Mouse (Mus musculus) thymus, adult 2 months (tissue): Measurements from ENCODE around the gene March5. TPM values are rescaled to one million over a fixed set of nuclear protein-coding genes. Genes with fewer than 3 reads are reported as not detected.

Experiments
- DNase-seq: peaks from one replicate; pipeline ENCODE4 v3.0.0; 2021
- H3K27ac ChIP-seq: fragments of 200-500 bp; 2 replicates; pipeline ENCODE4 v1.5.1; 2012; ENCODE audit warnings: low read length, control low read depth; ENCODE audit not compliant: control insufficient read depth, insufficient read depth
- H3K27me3 ChIP-seq: fragments of 200-500 bp; 2 replicates; pipeline ENCODE4 v1.6.1; 2012; ENCODE audit warnings: mild to moderate bottlenecking, low read length, moderate library complexity, mixed read lengths; ENCODE audit not compliant: control insufficient read depth, insufficient read depth
- H3K36me3 ChIP-seq: fragments of 200-500 bp; 2 replicates; pipeline ENCODE4 v1.6.1; 2012; ENCODE audit warnings: mild to moderate bottlenecking, low read length, moderate library complexity; ENCODE audit not compliant: control insufficient read depth, insufficient read depth
- H3K4me1 ChIP-seq: fragments of 200-500 bp; replicated peaks from 2 replicates; pipeline ENCODE4 v1.6.1; 2012; ENCODE audit warnings: low read length; ENCODE audit not compliant: control insufficient read depth, insufficient read depth
- H3K4me3 ChIP-seq: fragments of 200-500 bp; 2 replicates; pipeline ENCODE4 v1.5.1; 2012; ENCODE audit warnings: mild to moderate bottlenecking, low read length, control low read depth, moderate library complexity; ENCODE audit not compliant: control insufficient read depth, insufficient read depth
- CTCF ChIP-seq: fragments of 200-500 bp; IDR thresholded peaks from 2 replicates; pipeline ENCODE4 v1.5.1; 2012; ENCODE audit warnings: mild to moderate bottlenecking, control low read depth, low read length, moderate library complexity, borderline replicate concordance; ENCODE audit not compliant: control insufficient read depth, poor library complexity, insufficient read depth; ENCODE audit errors: extremely low read depth
- POLR2A ChIP-seq: fragments of 200-500 bp; IDR thresholded peaks from 2 replicates; pipeline ENCODE4 v1.6.1; 2012; ENCODE audit warnings: mild to moderate bottlenecking, low read length, control low read depth, moderate library complexity; ENCODE audit not compliant: control insufficient read depth, poor library complexity, insufficient read depth; ENCODE audit errors: extremely low read depth
- WGBS: fragments of 180-500 bp; shearing (Covaris S2); methylation state at CpG from one replicate; pipeline ENCODE4 v1.1.7; 2018; 5-methylcytosine and 5-hydroxymethylcytosine counted together
- polyA plus RNA-seq: library from polyadenylated mRNA; depleted of rRNA; stranded (reverse); fragments of >200 nt; gene quantifications from 2 replicates; pipeline ENCODE4 v1.2.3, GENCODE M21; 2012

March5 gene
- polyA plus RNA-seq, 1 experiment = 34.4 TPM

GRCm38 (mm10) chr19:37233561-37234539 is 26.5 kb downstream of the March5 start:
- no peak for DNase-seq
- Histone ChIP-seq H3K36me3 (no peaks in the 10 kb centered on the region), H3K4me1 (no peaks in the 10 kb centered on the region), H3K4me3 (no peak overlapping the region), H3K27ac (no peak overlapping the region), H3K27me3 (peaks cover 12% of the 10 kb centered on the region)
- 12% methylated on average over 63 of the region's 63 CpGs for WGBS
- TF ChIP-seq POLR2A (no peak), CTCF (no peak)

GRCm38 (mm10) chr19:37235818-37236217 is 28.5 kb downstream of the March5 start:
- Histone ChIP-seq H3K4me1 (no peaks in the 10 kb centered on the region), H3K27ac (no peak overlapping the region), H3K36me3 (no peaks in the 10 kb centered on the region), H3K27me3 (peaks cover 12% of the 10 kb centered on the region), H3K4me3 (no peak overlapping the region)
- DNase-seq = no peak
- WGBS = 76% methylated on average over 8 of the region's 8 CpGs
- TF ChIP-seq CTCF (no peak), POLR2A (no peak)

- H3K4me1 ChIP-seq = no peaks in the 10 kb centered on the region
- H3K27ac ChIP-seq = no peak overlapping the region
- 35% methylated on average over 5 of the region's 5 CpGs for WGBS
- no peaks in the 10 kb centered on the region for H3K36me3 ChIP-seq
- peaks cover 12% of the 10 kb centered on the region for H3K27me3 ChIP-seq
- no peak overlapping the region for H3K4me3 ChIP-seq
- DNase-seq = no peak
- TF ChIP-seq POLR2A = no peak
- no peak for TF ChIP-seq CTCF
Observed at GRCm38 (mm10) chr19:37237306-37237705, 30.0 kb downstream of the March5 start.

- TF ChIP-seq CTCF (no peak), POLR2A (no peak)
- Histone ChIP-seq H3K4me1 (no peaks in the 10 kb centered on the region), H3K27me3 (peaks cover 12% of the 10 kb centered on the region), H3K36me3 (no peaks in the 10 kb centered on the region), H3K4me3 (no peak overlapping the region), H3K27ac (no peak overlapping the region)
- no peak for DNase-seq
- 17% methylated on average over 15 of the region's 15 CpGs for WGBS
Observed at GRCm38 (mm10) chr19:37237712-37238437, 30.5 kb downstream of the March5 start.

GRCm38 (mm10) chr19:37238651-37239050 is 31.3 kb downstream of the March5 start:
- peaks cover 9% of the 10 kb centered on the region for H3K27me3 ChIP-seq
- no peak overlapping the region for H3K27ac ChIP-seq
- H3K36me3 ChIP-seq = no peaks in the 10 kb centered on the region
- TF ChIP-seq POLR2A (no peak), CTCF (no peak)
- no peak overlapping the region for H3K4me3 ChIP-seq
- H3K4me1 ChIP-seq = no peaks in the 10 kb centered on the region
- 48% methylated on average over 7 of the region's 7 CpGs for WGBS
- DNase-seq = no peak

GRCm38 (mm10) chr19:37239096-37239495 is 31.8 kb downstream of the March5 start:
- H3K36me3 ChIP-seq = no peaks in the 10 kb centered on the region
- TF ChIP-seq CTCF (no peak), POLR2A (no peak)
- no peak overlapping the region for H3K27ac ChIP-seq
- DNase-seq = no peak
- peaks cover 5% of the 10 kb centered on the region for H3K27me3 ChIP-seq
- no peak overlapping the region for H3K4me3 ChIP-seq
- no peaks in the 10 kb centered on the region for H3K4me1 ChIP-seq
- WGBS = 46% methylated on average over 4 of the region's 4 CpGs
